17 mouse cellular contexts compared by ENCODE assay signal in the genomic region with DNA sequence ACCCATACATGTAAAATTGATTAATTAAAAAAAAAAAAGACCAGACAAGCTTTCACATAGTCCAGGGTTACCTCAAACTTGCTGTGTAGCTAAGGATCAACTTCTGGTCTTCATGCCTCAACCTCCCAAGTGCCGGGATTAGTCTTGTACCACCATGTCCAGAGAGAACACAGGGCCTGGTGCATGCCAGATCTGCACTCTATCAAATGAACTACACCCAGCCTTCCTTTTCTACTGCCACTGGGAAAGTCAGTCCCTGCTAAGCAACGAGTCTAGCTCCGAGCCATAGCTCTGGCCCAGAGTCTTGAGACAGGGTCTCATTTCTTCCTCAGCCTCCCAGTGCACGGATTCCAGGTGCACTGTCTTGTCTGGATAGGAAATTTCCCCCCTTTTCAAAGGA. TPM values are rescaled to one million over a fixed set of nuclear protein-coding genes. Genes with fewer than 3 reads are reported as not detected.
DNase-seq lines count a peak whose midpoint lies in the region; TF ChIP-seq lines count a peak whose summit lies in the region.
"Had no signal": no experiment of that assay in that cellular context is flagged by ENCODE, and none has a peak within 500 bp of the region (broad histone marks: within the 10 kb centered on the region; RNA-seq: fewer than 3 reads in every experiment).

No protein-coding gene starts in this region.

- peaks cover 18% of the 10 kb centered on the region for H3K36me3 ChIP-seq in myocyte (ENCODE audit: control insufficient read depth, insufficient read depth)

- H3K4me3 ChIP-seq in myocyte, result no peak overlapping the region

- no peak for TF ChIP-seq POLR2A in myocyte (IDR thresholded peaks at IDR 0.05; ENCODE audit: insufficient read length, low read depth)

- intact Hi-C loops in heart, postnatal 10 days (cut with DNase I), result no loop called here

- H3K27me3 ChIP-seq in myocyte (ENCODE audit: control insufficient read depth, insufficient read depth, insufficient read length), result no peaks in the 10 kb centered on the region
- H3K27me3 ChIP-seq: CH12.LX, Patski had no signal

- no peak overlapping the region for H3K4me2 ChIP-seq in myocyte (ENCODE audit: low read depth)

- peaks cover 5% of the 10 kb centered on the region for H3K79me2 ChIP-seq in myocyte (ENCODE audit: control insufficient read depth, insufficient read depth)

- DNase-seq in heart, adult 11 months, result peak; percentile 82
- no peak for DNase-seq in heart, postnatal 10 days
- no peak for DNase-seq in lung, postnatal 36 days
- DNase-seq: adrenal gland, adult 2 months; adrenal gland, adult 8-10 months; adrenal gland, postnatal 10 days; adrenal gland, postnatal 14 days; adrenal gland, postnatal 25 days; adrenal gland, postnatal 36 days; B cell, adult 2 months; cerebellum, adult 11 months; cerebellum, adult 11-12 months; cerebellum, adult 18-20 months had no signal

- H3ac ChIP-seq in myocyte (ENCODE audit: control insufficient read depth, insufficient read length), result no peak overlapping the region

TF ChIP-seq in myocyte, 11 proteins besides CTCF, POLR2A, EP300 and RAD21:
- TF ChIP-seq MYOG (IDR thresholded peaks at IDR 0.05; ENCODE audit: control insufficient read depth in 1 of 3, insufficient read depth in 1 of 3, insufficient read length in 2 of 3, low read depth in 2 of 3) (no peak), CEBPB (IDR thresholded peaks at IDR 0.05; ENCODE audit: insufficient read depth, poor library complexity, severe bottlenecking) (no peak), POLR2AphosphoS2 (IDR thresholded peaks at IDR 0.05; ENCODE audit: insufficient read length, low read depth) (peak; percentile 37)

RNA-seq across cellular contexts. Expression of a gene that starts 23.6 kb away (rescaled TPM):
- 10 to 100 TPM; 10.5 to 11.3 TPM for total RNA-seq in heart, postnatal 10 days (2021)
- 12.7 TPM for polyA plus RNA-seq in myocyte (2012; fragmentation: generic; extraction: Trizol)

RNA-seq across cellular contexts. Expression of a gene that starts 28.3 kb away (rescaled TPM):
- total RNA-seq in heart, postnatal 10 days (2021), result 1 to 10 TPM; 3.6 to 4.1 TPM
- 1.2 TPM for polyA plus RNA-seq in myocyte (2012; fragmentation: generic; extraction: Trizol)
- total RNA-seq: CH12.LX, G1E had no signal
- polyA plus RNA-seq: G1E had no signal

RNA-seq across cellular contexts. Expression of a gene that starts 36.2 kb away (rescaled TPM):
- 100 to 1,000 TPM; 222 to 230 TPM for total RNA-seq in heart, postnatal 10 days (2021)
- polyA plus RNA-seq in myocyte (2012; fragmentation: generic; extraction: Trizol), result 232 TPM

RNA-seq across cellular contexts. Expression of a gene that starts 43.8 kb away (rescaled TPM):
- total RNA-seq in heart, postnatal 10 days (2021), result 10 to 100 TPM; 15.5 to 16.0 TPM
- 22.8 TPM for polyA plus RNA-seq in myocyte (2012; fragmentation: generic; extraction: Trizol)

RNA-seq across cellular contexts. Expression of a gene that starts 56.9 kb away (rescaled TPM):
- 10 to 100 TPM; 10.0 to 14.3 TPM for total RNA-seq in heart, postnatal 10 days (2021)
- polyA plus RNA-seq in myocyte (2012; fragmentation: generic; extraction: Trizol), result 28.9 TPM
